Mouse (Mus musculus): ENCODE data around the gene Cyp26a1.

Gene Cyp26a1

GRCm38 (mm10) chr19:37697651-37698272 is at the start of gene Cyp26a1:
Cyp26a1 (plus strand) TSS chr19:37697798.
- no peak for DNase-seq (ENCODE audit: low spot score in 2 of 2)

- DNase-seq (ENCODE audit: low spot score in 2 of 2), result no peak
These were observed 49.6 kb upstream of the Cyp26a1 start for GRCm38 (mm10) chr19:37647994-37648393.

GRCm38 (mm10) chr19:37650526-37650925 is 47.1 kb upstream of the Cyp26a1 start:
- no peak for DNase-seq (ENCODE audit: low spot score in 2 of 2)

DNA sequence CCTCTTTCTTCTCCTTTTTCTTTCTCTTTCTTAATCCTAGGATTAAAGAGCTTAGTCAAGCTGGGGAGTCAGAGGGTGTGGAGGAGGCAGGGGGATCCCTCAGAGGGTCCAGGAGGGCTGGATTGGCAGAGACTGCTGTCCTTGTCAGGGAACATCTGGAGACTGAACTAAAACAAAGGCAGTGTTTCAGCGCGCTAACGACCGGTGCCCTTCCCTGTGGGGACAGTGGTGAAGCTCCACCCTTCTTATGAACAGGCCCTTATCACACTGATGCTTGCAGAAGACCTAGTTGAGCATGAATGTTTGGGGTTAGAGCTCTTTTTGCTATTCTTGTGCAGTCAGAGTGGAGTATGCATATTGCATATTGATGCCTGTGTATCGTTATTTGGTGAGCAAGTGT is 43.6 kb upstream of the Cyp26a1 start:
- DNase-seq (ENCODE audit: low spot score in 2 of 2), result no peak

- DNase-seq (ENCODE audit: low spot score in 2 of 2), result no peak
These were observed 41.2 kb upstream of the Cyp26a1 start for GRCm38 (mm10) chr19:37656441-37656840.

- no peak for DNase-seq (ENCODE audit: low spot score in 2 of 2)
These were observed 32.3 kb upstream of the Cyp26a1 start for GRCm38 (mm10) chr19:37665256-37665655.

DNA sequence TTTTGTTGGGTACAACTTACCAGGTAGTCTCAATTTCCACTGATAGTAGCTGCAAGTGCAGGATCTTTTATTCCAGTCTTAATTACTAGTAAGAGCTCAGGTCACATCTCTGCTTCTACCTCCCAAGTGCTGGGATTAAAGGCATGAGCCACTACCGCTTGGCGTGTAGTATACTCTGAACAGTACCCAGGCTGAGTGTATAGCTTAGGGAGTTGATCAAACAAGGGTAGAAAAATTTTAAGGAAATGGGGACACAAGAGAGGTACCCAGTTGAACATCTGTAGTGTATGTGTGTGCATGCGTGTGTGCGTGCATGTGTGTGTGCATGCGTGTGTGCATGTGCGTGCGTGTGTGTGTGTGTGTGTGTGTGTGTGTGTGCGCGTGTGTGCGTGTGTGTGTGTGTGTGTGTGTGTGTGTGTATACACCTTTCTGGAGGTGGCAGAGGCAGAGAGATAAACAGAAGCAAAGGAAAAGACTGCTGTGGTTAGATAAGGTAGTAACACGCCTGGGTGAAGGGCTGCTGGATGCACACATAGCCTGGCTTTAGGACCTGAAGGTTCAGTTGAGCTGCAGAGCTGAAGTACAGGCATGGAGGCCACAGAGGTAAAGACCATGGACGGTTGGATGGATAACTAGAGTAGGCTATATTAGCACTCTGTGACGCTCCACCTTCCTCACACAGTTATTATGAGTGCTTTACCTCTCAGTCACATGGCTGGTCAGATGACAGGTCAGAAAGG is 29.6 kb upstream of the Cyp26a1 start:
- no peak for DNase-seq (ENCODE audit: low spot score in 2 of 2)

DNA sequence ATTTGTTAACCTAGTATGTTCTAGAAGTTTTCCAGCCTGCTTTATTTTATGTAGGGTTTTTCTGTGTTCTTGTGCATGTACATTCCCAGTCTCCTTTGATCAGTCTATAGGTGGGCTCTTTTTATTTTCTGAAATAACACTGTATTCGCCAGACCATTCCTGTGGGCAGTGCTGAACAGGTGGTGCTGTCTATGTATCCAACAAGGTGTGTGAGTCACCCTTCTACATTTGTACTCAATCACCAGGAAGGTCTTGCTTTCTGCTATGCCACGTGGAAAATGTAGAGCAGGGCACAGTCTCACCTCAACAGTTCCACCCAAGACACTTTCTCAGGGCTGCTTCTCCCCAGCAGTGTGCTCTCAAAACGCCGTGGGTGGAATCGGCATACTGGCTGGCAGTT is 28.9 kb upstream of the Cyp26a1 start:
- DNase-seq (ENCODE audit: low spot score in 2 of 2), result no peak

- DNase-seq (ENCODE audit: low spot score in 2 of 2), result no peak
These were observed 28.1 kb upstream of the Cyp26a1 start for GRCm38 (mm10) chr19:37669486-37669885.

DNA sequence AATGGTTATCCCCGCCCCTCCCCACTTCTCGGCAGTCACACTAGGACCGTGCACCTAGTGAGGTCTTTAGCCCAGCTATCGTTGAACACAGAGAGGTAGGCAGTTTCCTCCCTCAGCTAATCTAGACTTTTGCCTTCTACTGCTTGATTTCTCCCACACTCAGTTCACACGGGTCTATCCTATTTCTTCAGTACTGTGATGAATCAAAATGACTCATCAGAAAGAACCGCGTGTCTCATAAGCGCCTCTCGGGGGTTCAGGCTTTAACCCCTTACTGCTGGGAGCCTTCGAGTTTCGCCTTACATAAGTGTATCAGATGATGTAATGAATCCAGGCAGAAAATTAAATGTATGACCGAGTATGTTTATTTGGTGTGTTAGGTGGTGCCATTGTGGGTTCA is 24.2 kb upstream of the Cyp26a1 start:
- no peak for DNase-seq (ENCODE audit: low spot score in 2 of 2)

- DNase-seq (ENCODE audit: low spot score in 2 of 2), result no peak
These were observed 12.3 kb upstream of the Cyp26a1 start, which contains the start of gene Cyp26c1 for GRCm38 (mm10) chr19:37685281-37685680. Cyp26c1 (plus strand) TSS chr19:37685581.

GRCm38 (mm10) chr19:37686347-37686746 is 11.3 kb upstream of the Cyp26a1 start:
- no peak for DNase-seq (ENCODE audit: low spot score in 2 of 2)

DNA sequence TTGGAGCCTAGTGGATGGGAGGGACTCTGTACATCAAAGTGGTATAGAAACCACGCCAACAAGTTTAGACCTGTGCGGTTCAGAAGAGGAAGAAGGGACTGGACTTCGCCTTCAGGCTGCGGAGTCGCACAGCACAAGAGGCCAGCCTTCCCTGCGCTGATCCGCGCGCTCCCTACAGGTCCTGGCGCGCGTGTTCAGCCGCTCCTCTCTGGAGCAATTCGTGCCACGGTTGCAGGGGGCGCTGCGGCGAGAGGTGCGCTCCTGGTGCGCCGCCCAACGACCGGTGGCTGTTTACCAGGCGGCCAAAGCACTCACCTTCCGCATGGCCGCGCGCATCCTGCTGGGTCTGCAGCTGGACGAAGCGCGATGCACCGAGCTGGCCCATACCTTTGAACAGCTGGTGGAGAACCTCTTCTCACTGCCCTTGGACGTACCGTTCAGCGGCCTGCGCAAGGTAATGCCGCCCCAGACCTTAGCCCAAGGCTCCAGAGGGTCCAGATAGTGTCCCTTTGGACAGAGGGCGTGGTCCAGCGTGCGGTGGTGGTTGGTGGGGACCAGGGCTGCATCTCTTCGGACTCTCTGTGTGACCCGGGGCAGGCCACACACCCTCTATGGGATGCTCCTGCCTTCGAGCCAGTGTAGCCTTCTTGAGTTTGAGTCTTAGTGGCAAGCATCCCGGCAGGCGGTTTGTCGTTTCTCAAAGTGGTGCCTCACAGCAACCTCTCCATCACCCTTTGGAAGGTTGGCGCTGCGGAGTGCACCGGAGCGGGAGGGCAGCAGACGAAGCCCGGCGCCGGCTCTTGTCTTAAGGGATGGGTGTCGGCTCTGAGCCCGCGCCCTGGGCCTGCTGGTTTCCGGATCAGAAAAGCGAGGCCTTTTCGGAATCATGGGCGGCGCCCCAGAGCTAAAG is 10.4 kb upstream of the Cyp26a1 start:
- DNase-seq (ENCODE audit: low spot score in 2 of 2), result no peak

- DNase-seq (ENCODE audit: low spot score in 2 of 2), result no peak
These were observed 8.1 kb upstream of the Cyp26a1 start for GRCm38 (mm10) chr19:37689478-37689877.

DNA sequence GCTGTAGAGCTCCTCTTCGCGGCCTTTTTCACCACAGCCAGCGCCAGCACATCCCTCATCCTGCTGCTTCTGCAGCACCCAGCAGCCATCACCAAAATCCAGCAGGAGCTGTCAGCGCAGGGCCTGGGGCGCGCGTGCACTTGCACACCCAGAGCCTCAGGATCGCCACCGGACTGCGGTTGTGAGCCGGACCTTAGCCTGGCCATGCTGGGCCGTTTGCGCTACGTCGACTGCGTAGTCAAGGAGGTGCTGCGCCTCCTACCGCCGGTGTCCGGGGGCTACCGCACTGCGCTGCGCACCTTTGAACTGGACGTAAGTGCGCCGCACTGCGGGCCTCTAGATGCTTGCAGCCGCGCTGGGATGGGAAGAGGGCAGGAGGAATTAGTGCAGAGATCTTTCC is 6.9 kb upstream of the Cyp26a1 start:
- DNase-seq (ENCODE audit: low spot score in 2 of 2), result no peak

DNA sequence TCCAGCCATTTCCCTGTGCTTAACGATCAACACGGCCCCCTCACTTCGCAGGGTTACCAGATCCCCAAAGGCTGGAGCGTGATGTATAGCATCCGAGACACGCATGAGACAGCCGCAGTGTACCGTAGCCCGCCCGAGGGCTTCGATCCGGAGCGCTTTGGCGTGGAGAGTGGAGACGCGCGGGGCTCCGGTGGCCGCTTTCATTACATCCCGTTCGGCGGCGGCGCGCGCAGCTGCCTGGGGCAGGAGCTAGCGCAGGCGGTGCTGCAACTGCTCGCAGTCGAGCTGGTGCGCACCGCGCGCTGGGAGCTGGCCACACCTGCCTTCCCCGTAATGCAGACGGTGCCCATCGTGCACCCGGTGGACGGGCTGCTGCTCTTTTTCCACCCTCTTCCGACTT is 4.7 kb upstream of the Cyp26a1 start:
- DNase-seq (ENCODE audit: low spot score in 2 of 2), result no peak

- no peak for DNase-seq (ENCODE audit: low spot score in 2 of 2)
These were observed 2.5 kb upstream of the Cyp26a1 start for GRCm38 (mm10) chr19:37695146-37695545.

- no peak for DNase-seq (ENCODE audit: low spot score in 2 of 2)
These were observed 1.6 kb upstream of the Cyp26a1 start for GRCm38 (mm10) chr19:37695762-37696602.

DNA sequence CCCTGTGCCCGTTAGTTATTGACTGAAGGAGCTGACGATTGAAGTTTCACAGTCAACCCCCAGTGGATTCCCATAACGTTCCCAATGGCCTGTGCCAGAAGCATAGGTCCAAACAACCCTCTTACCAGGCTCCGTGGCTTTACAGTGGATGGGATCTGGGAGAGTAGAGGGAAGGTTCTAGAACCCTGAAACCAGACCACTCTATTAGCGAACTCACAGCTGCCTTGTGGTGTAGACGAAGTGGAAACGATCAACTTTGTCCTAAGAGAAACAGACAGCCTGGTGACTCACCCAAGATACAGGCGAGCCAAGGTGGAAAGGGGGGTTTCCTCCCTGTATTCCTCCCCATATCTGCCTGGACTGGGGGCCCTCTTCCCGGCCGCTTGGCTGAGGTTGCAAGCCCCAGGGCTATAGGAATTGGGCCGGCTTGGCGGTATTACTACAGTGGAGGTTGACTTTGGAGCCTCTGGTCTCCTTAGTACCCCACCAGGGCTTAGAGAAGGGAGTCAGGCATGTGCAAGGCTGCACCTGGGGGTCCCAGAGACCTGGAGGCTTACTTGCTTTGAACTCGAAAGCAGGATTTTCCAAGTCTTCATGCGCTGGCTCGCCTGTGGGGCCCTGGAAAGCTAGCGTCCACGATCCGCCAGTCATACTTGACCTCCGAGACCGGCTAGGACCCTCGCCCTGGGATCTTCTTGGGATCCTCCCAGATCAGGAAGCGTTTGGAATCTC is 829 bp upstream of the Cyp26a1 start:
- no peak for DNase-seq (ENCODE audit: low spot score in 2 of 2)

DNA sequence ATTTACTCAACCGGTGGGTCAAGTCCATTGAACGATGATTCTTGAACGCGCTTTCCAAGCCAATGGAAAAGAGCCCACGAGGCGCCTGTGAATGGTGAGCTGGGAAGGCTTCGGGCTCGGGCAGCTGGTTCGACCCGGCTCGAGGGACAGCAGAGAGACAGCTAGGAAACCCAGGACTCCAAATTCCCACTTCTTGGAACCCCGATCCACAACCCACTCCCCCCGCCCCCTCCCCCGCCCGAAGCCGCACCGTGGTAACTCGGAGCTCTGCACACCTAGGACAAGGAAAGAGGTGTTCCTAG is 312 bp upstream of the Cyp26a1 start:
- no peak for DNase-seq (ENCODE audit: low spot score in 2 of 2)

Data from left cerebral cortex, adult 9 months (tissue).